Mouse (Mus musculus): ENCODE measurements around the gene Cfd.

GRCm38 (mm10) chr10:79896306-79896705 lies 5.7 kb downstream of the Cfd start:
- TF ChIP-seq POLR2A (IDR thresholded peaks at IDR 0.05; ENCODE audit: insufficient read depth, low read depth, low read length) (no peak), CTCF (IDR thresholded peaks at IDR 0.05) (no peak), EP300 (IDR thresholded peaks at IDR 0.05; ENCODE audit: insufficient read depth, low read depth, low read length) (no peak)

All from heart, adult 2 months (tissue).